Mouse (Mus musculus) liver, embryonic 11.5 days (tissue): Measurements from ENCODE around the gene Pkd1l2. TPM values are rescaled to one million over a fixed set of nuclear protein-coding genes. Genes with fewer than 3 reads are reported as not detected.

Experiments used
- ATAC-seq: fragments of 200-750 bp; cut with Nextera tagmentation; replicated peaks from 2 replicates; pipeline ENCODE4 v1.8.0; 2017; ENCODE audit warnings: moderate number of reproducible peaks, mild to moderate bottlenecking, moderate TSS enrichment, moderate library complexity; ENCODE audit not compliant: low FRiP score
- DNase-seq: peaks from one replicate; pipeline ENCODE4 v3.0.0-alpha.2; 2017; ENCODE audit warnings: low spot score
- H3K27ac ChIP-seq: fragments of 300-500 bp; sonication (generic); 2 replicates; pipeline ENCODE4 v1.5.1; 2014; ENCODE audit warnings: mild to moderate bottlenecking, low read depth, low read length, control low read depth
- H3K27me3 ChIP-seq: fragments of 300-500 bp; sonication (generic); replicated peaks from 2 replicates; pipeline ENCODE4 v1.6.1; 2014; ENCODE audit warnings: low read length, mixed read lengths; ENCODE audit not compliant: control insufficient read depth, insufficient read depth
- H3K36me3 ChIP-seq: fragments of 300-500 bp; sonication (generic); 2 replicates; pipeline ENCODE4 v1.6.1; 2014; ENCODE audit warnings: mild to moderate bottlenecking, low read length, moderate library complexity, mixed read lengths; ENCODE audit not compliant: control insufficient read depth, insufficient read depth
- H3K4me1 ChIP-seq: fragments of 300-500 bp; sonication (generic); replicated peaks from 2 replicates; pipeline ENCODE4 v1.6.1; 2014; ENCODE audit warnings: low read length, mixed read lengths; ENCODE audit not compliant: control insufficient read depth, insufficient read depth
- H3K4me2 ChIP-seq: fragments of 300-500 bp; sonication (generic); 2 replicates; pipeline ENCODE4 v1.6.1; 2014; ENCODE audit warnings: mild to moderate bottlenecking, control low read depth, moderate library complexity
- H3K4me3 ChIP-seq: fragments of 300-500 bp; sonication (generic); 2 replicates; pipeline ENCODE4 v1.5.1; 2014; ENCODE audit warnings: low read depth, low read length, control low read depth
- H3K9ac ChIP-seq: fragments of 300-500 bp; sonication (generic); 2 replicates; pipeline ENCODE4 v1.6.1; 2014; ENCODE audit warnings: low read depth, low read length, control low read depth
- H3K9me3 ChIP-seq: fragments of 300-500 bp; sonication (generic); 2 replicates; pipeline ENCODE4 v1.6.1; 2016; ENCODE audit warnings: low read length, inconsistent platforms, mixed read lengths; ENCODE audit not compliant: control insufficient read depth
- WGBS: fragments of 180-500 bp; shearing (Covaris S2); extraction: QIAGEN DNeasy Blood & Tissue Kit; methylation state at CpG from one replicate; pipeline ENCODE4 v1.1.7; 2014; 5-methylcytosine and 5-hydroxymethylcytosine counted together
- polyA plus RNA-seq: library from polyadenylated mRNA; unstranded; fragments of >200 nt; fragmentation: Nextera tagmentation; extraction: Ambion mirVana; gene quantifications from 2 replicates; pipeline ENCODE4 v1.2.1, GENCODE M21; 2014

Gene Pkd1l2
- polyA plus RNA-seq = 0.03 and 0.16 TPM in 2 replicates

GRCm38 (mm10) chr8:117082399-117082872, at the start of gene Pkd1l2:
Gene Pkd1l2 (minus strand): TSS chr8:117082449.
- 64% methylated on average over 8 of the region's 8 CpGs for WGBS
- no peak for ATAC-seq
- Histone ChIP-seq H3K27ac (peak within 1 kb of the TSS; percentile 79), H3K27me3 (0 out of 2 replicates have a peak, but pooled peaks cover 3% of the 10 kb centered on the region), H3K9ac (no peak within 1 kb of the TSS), H3K36me3 (no peaks in the 10 kb centered on the region), H3K4me1 (peaks cover 67% of the 10 kb centered on the region), H3K9me3 (no peaks in the 10 kb centered on the region), H3K4me3 (no peak within 1 kb of the TSS), H3K4me2 (peak within 1 kb of the TSS; percentile 30; the same call in 1 of the 2 replicates)
- no peak for DNase-seq

DNA sequence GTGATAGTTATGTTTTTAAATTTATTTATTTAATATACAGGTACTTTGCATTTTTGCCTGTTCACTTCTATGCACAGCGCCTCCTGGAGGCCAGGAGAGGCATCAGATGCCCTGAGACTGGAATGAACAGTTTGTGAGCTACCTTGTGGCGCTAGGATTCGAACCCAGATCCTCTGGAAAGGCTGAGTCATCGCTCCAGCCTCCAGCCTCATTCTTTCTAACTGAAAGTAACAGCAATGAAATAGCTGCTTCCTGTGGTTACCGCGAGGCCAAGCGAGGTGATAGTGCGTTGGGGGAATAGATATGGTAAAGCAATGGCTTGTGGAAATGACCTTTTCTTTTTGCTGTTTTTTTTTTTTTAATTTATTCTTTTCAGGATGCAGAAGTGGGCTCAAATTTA, 44.8 kb upstream of the Pkd1l2 start:
- no peak overlapping the region for H3K4me2 ChIP-seq
- no peak for DNase-seq
- H3K9me3 ChIP-seq = no peaks in the 10 kb centered on the region
- no peak overlapping the region for H3K4me3 ChIP-seq
- H3K4me1 ChIP-seq = no peaks in the 10 kb centered on the region
- no peaks in the 10 kb centered on the region for H3K36me3 ChIP-seq
- no peak overlapping the region for H3K27ac ChIP-seq
- no peak overlapping the region for H3K9ac ChIP-seq
- H3K27me3 ChIP-seq = no peaks in the 10 kb centered on the region
- 65% methylated on average over 8 of the region's 8 CpGs for WGBS
- ATAC-seq = no peak

DNA sequence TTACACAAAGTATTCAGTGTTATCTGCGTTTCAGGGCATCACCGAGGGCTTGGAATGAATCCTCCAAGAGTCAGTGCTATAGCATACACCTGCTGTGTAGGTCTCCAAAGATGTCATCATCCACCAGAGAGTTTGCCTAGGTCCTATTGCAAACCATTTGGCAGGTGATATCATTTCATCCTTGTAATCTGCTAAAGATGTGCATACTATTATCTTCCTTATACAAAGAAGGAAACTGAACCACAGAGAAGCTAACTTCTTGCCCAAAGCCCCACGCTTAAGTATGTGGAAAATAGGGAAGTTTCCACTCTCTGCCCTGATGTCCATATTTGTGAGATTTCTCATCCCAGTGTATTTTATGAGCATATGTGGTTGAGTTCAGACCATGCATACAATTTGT, 44.2 kb upstream of the Pkd1l2 start:
- Histone ChIP-seq H3K27me3 (no peaks in the 10 kb centered on the region), H3K4me2 (no peak overlapping the region), H3K4me1 (no peaks in the 10 kb centered on the region), H3K9me3 (no peaks in the 10 kb centered on the region), H3K9ac (no peak overlapping the region), H3K4me3 (no peak overlapping the region), H3K36me3 (no peaks in the 10 kb centered on the region), H3K27ac (no peak overlapping the region)
- no peak for ATAC-seq
- WGBS = 79% methylated on average over 3 of the region's 3 CpGs
- DNase-seq = no peak

GRCm38 (mm10) chr8:117125854-117126253, 43.6 kb upstream of the Pkd1l2 start:
- H3K9ac ChIP-seq = no peak overlapping the region
- no peaks in the 10 kb centered on the region for H3K27me3 ChIP-seq
- ATAC-seq (no peak), DNase-seq (no peak)
- no peak overlapping the region for H3K4me3 ChIP-seq
- H3K4me2 ChIP-seq = no peak overlapping the region
- H3K27ac ChIP-seq = no peak overlapping the region
- no peaks in the 10 kb centered on the region for H3K9me3 ChIP-seq
- no peaks in the 10 kb centered on the region for H3K36me3 ChIP-seq
- WGBS = 88% methylated on average over 3 of the region's 3 CpGs
- no peaks in the 10 kb centered on the region for H3K4me1 ChIP-seq

DNA sequence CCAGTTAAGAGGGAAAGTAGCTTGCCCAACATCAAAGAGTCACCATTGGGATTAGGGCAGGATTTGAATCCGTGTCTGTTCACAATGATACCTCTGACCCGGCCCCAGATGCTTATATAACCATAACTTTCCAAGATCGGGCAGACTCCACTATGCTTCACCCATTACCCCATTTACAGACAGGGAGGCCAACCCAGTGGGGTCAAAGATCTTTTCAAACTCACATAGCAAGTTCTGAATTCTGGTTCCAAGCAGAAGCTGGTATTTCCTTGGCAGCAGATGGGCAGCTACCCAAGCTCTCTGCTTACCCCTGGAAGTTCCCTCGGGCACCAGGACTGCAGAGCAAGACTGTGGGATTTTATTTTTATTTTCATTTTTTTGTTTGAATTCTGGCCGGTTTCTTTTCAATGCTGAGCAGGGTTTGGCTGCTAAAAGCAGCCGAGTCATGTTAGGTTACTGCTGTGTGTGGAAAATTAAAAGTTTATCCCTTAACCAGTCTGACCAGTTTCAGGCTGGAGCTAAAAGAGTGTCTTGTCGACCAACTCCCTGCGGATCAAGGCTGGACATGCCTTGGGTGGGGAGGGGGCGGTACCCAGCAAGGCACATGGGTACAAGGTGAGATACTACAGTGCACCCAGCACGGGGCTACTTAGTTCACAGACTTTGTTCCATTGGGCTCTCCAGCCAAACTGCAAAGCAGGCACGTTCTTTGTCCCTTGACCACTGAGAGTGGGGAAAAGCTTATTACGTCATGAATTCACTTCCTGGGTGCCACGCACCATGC, 41.8 kb upstream of the Pkd1l2 start:
- no peak for ATAC-seq
- WGBS = 74% methylated on average over 13 of the region's 13 CpGs
- H3K27me3 ChIP-seq = no peaks in the 10 kb centered on the region

DNA sequence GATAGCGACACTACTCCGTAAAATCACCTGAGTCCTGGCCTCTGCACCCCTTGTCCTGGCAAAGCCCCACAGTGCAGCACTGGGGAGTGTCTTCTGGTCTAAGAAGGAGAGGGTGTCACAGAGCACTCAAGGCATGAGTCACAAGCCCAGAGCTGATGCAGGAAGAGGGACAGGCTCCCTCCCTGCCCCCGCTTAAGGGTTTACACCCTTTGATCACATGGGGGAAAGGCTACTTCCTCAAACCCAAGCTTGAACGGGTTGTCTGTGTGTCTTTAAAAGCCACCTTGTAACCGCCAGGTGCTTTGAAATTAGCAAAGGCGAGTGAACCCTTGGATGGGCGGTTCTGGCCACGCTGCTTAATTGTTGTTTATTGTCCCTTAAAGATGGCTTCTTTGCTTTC, 39.0 kb upstream of the Pkd1l2 start:
- 57% methylated on average over 8 of the region's 8 CpGs for WGBS
- no peak overlapping the region for H3K4me2 ChIP-seq
- no peak for ATAC-seq

More for the DNA sequence above, 41.8 kb upstream of the Pkd1l2 start:
- H3K4me2 ChIP-seq = no peak overlapping the region
- no peaks in the 10 kb centered on the region for H3K4me1 ChIP-seq
- no peak overlapping the region for H3K4me3 ChIP-seq
- no peak overlapping the region for H3K27ac ChIP-seq
- no peak overlapping the region for H3K9ac ChIP-seq
- H3K36me3 ChIP-seq = no peaks in the 10 kb centered on the region
- no peaks in the 10 kb centered on the region for H3K9me3 ChIP-seq
- DNase-seq = no peak

GRCm38 (mm10) chr8:117118409-117118808, 36.2 kb upstream of the Pkd1l2 start:
- Histone ChIP-seq H3K4me3 (no peak overlapping the region), H3K9me3 (no peaks in the 10 kb centered on the region), H3K9ac (no peak overlapping the region), H3K4me1 (peaks cover 15% of the 10 kb centered on the region), H3K36me3 (no peaks in the 10 kb centered on the region), H3K27me3 (no peaks in the 10 kb centered on the region), H3K27ac (no peak overlapping the region), H3K4me2 (no peak overlapping the region)
- 91% methylated on average over 9 of the region's 9 CpGs for WGBS
- no peak for DNase-seq
- no peak for ATAC-seq

More for the DNA sequence above, 39.0 kb upstream of the Pkd1l2 start:
- Histone ChIP-seq H3K27ac (no peak overlapping the region), H3K36me3 (no peaks in the 10 kb centered on the region), H3K9ac (no peak overlapping the region), H3K4me3 (no peak overlapping the region), H3K27me3 (no peaks in the 10 kb centered on the region), H3K4me1 (no peaks in the 10 kb centered on the region; the same call in 1 of the 2 replicates), H3K9me3 (no peaks in the 10 kb centered on the region)
- no peak for DNase-seq

DNA sequence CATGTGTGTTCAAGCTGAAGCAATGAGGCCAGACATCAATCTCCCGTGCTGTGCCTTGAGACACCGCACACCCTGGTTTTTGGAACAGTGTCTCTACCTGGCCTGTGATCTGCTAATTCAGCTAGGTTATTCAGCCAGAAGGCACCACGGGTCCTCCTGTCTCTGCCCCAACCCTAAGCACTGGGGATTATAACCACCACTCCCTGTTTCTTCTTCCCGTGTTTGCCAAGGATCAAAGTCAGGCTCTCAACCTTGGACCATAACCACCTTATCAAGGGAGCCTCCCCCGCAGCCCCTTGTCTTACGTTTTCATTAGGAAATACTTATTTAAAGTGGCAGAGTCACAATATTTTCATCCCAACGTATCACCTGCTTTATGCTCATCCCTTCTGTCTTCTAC, 34.3 kb upstream of the Pkd1l2 start:
- H3K4me3 ChIP-seq = no peak overlapping the region
- H3K4me1 ChIP-seq = peaks cover 15% of the 10 kb centered on the region
- no peaks in the 10 kb centered on the region for H3K27me3 ChIP-seq
- H3K36me3 ChIP-seq = no peaks in the 10 kb centered on the region
- WGBS = 61% methylated on average over 7 of the region's 7 CpGs
- no peaks in the 10 kb centered on the region for H3K9me3 ChIP-seq
- DNase-seq (no peak), ATAC-seq (no peak)
- no peak overlapping the region for H3K9ac ChIP-seq
- H3K4me2 ChIP-seq = no peak overlapping the region
- no peak overlapping the region for H3K27ac ChIP-seq
